Mouse (Mus musculus) limb, embryonic 11.5 days (tissue): ENCODE results near the gene Glt8d2. TPM values are rescaled to one million over a fixed set of nuclear protein-coding genes. Genes with fewer than 3 reads are reported as not detected.
A peak's percentile ranks its signal among the peaks of the same experiment; 100 is the strongest.

Experiments
- ATAC-seq: fragments of 200-750 bp; cut with Nextera tagmentation; 2 replicates; pipeline ENCODE4 v1.8.0; 2017; ENCODE audit warnings: low read depth; ENCODE audit not compliant: insufficient number of reproducible peaks, low FRiP score, low TSS enrichment
- DNase-seq: peaks from one replicate; pipeline ENCODE4 v3.0.0-alpha.2; 2015; ENCODE audit warnings: low spot score
- H3K27ac ChIP-seq: fragments of 300-500 bp; sonication (generic); replicated peaks from 2 replicates; pipeline ENCODE4 v1.5.1; 2014; ENCODE audit warnings: low read depth, mild to moderate bottlenecking, low read length
- H3K27me3 ChIP-seq: fragments of 300-500 bp; sonication (generic); 2 replicates; pipeline ENCODE4 v1.6.1; 2014; ENCODE audit warnings: mild to moderate bottlenecking, low read length, mixed read lengths; ENCODE audit not compliant: control insufficient read depth, insufficient read depth
- H3K36me3 ChIP-seq: fragments of 300-500 bp; sonication (generic); 2 replicates; pipeline ENCODE4 v1.6.1; 2014; ENCODE audit warnings: mild to moderate bottlenecking, low read length, moderate library complexity, mixed read lengths; ENCODE audit not compliant: control insufficient read depth, insufficient read depth
- H3K4me1 ChIP-seq: fragments of 300-500 bp; sonication (generic); 2 replicates; pipeline ENCODE4 v1.6.1; 2014; ENCODE audit warnings: low read length, mixed read lengths; ENCODE audit not compliant: control insufficient read depth, insufficient read depth
- H3K4me2 ChIP-seq: fragments of 300-500 bp; sonication (generic); 2 replicates; pipeline ENCODE4 v1.6.1; 2014; ENCODE audit warnings: low read depth, mild to moderate bottlenecking, moderate library complexity; ENCODE audit not compliant: severe bottlenecking
- H3K4me3 ChIP-seq: fragments of 300-500 bp; sonication (generic); 2 replicates; pipeline ENCODE4 v1.5.1; 2014; ENCODE audit warnings: low read depth, low read length
- H3K9ac ChIP-seq: fragments of 300-500 bp; sonication (generic); 2 replicates; pipeline ENCODE4 v1.6.1; 2014; ENCODE audit warnings: mild to moderate bottlenecking, low read length
- H3K9me3 ChIP-seq: fragments of 300-500 bp; sonication (generic); 2 replicates; pipeline ENCODE4 v1.6.1; 2016; ENCODE audit warnings: low read length; ENCODE audit not compliant: control insufficient read depth
- WGBS: fragments of 180-500 bp; shearing (Covaris S2); extraction: QIAGEN DNeasy Blood & Tissue Kit; methylation state at CpG from one replicate; pipeline ENCODE4 v1.1.7; 2014; 5-methylcytosine and 5-hydroxymethylcytosine counted together
- polyA plus RNA-seq: library from polyadenylated mRNA; unstranded; fragments of >200 nt; fragmentation: Nextera tagmentation; extraction: Ambion mirVana; gene quantifications from 2 replicates; pipeline ENCODE4 v1.2.1, GENCODE M21; 2014

Gene Glt8d2
- polyA plus RNA-seq, result 5.1 and 6.2 TPM in 2 replicates

DNA sequence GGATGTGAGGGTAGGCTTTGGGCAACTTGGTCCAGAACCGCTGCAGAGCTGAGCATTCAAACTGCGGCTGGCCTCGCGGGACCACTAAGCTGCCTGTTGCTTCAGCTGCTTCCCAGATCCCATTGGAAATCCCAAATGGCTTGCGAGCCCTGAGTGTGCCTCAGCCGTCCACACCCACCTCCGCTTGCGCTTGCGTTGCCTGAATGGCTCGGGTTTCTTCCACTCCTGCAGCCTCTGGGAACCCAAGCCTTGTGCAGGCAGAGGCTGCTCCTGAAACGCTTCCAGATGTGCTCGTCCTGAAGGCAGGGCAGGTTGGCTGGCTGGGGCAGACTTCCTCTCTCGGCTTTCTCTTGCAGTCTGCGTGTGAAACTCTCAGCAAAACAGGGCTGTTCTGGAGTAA lies at the start of gene Glt8d2:
Gene Glt8d2, minus strand, starts transcription at position 157 of the 400 bp plus-strand sequence.
- Histone ChIP-seq H3K4me3 (peak within 1 kb of the TSS; percentile 3), H3K4me1 (peaks cover 4% of the 10 kb centered on the region; the same call in 1 of the 2 replicates), H3K27me3 (no peaks in the 10 kb centered on the region), H3K4me2 (peak within 1 kb of the TSS; percentile 43), H3K9ac (peak within 1 kb of the TSS; percentile 37; the same call in 1 of the 2 replicates), H3K36me3 (no peaks in the 10 kb centered on the region), H3K9me3 (no peaks in the 10 kb centered on the region), H3K27ac (peak within 1 kb of the TSS; percentile 82)
- DNase-seq (peak; percentile 91), ATAC-seq (peak; percentile 95)
- WGBS, result 2% methylated on average over 14 of the region's 14 CpGs

DNA sequence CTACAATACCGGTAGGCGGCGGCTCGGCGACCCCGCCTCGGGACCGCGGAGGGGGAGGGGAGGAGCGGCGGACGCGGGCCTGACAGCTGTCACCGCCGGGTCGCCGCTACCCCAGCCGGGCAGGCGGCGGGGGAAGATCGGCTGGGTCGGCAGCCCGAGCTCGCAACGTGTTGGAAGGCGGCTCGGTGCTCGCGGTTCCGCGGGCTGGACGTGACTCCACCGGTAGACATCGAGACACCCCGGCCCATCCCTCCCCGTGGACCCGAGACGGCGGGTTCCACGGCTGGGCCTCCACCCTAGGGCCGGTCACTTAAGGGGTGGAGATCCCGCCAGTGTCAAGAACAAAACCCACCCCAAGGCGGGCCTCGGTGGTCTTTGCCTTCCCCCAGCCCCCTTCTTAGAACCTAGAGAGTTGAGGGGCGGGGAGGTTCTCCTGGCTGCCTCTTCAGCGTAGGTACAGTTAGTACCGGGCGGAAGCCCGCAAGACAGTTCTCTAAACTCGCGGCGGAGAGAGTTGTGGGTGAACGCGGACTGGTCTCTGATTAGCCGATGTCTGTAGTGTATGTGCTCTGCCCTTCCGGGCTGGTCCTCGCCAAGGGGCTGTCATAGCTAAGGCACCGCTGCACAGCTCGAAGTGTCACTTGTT lies 9.0 kb upstream of the Glt8d2 start:
- Histone ChIP-seq H3K36me3 (no peaks in the 10 kb centered on the region), H3K4me1 (no peaks in the 10 kb centered on the region), H3K27me3 (no peaks in the 10 kb centered on the region), H3K9me3 (no peaks in the 10 kb centered on the region), H3K9ac (peak overlapping the region; percentile 78), H3K4me3 (peak overlapping the region; percentile 96), H3K4me2 (peak overlapping the region; percentile 89), H3K27ac (no peak overlapping the region)
- DNase-seq (peak; percentile 39), ATAC-seq (peak; percentile 74)
- WGBS, result under 1% methylated on average over 59 of the region's 59 CpGs

DNA sequence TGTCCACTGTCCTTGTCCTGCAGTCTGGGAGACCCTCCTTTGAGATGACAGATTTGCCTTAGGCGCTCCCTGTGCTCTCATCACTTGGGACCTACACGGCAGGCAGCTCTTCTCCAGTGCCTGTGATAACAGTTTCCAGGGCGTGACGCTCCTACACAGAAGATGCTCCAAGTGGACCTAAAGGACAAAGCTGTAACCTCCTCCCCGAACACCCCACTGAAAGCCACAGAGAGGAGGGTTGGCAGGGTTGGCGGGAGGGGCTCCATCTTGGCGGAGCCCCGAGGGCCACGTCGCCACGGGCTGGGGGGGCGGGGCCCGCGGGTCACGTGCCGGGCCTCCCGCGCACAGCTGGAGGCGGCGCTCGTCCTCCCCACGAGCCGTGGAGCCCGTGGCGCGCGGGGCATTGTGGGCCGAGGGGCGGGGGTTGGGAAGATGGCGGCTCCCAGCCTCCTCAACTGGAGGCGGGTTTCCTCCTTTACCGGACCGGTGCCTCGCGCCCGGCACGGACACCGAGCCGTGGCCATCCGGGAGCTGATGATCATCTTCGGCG lies 8.3 kb upstream of the Glt8d2 start:
- Histone ChIP-seq H3K9ac (peak overlapping the region; percentile 78), H3K9me3 (no peaks in the 10 kb centered on the region), H3K4me3 (peak overlapping the region; percentile 96), H3K4me2 (peak overlapping the region; percentile 89), H3K27me3 (no peaks in the 10 kb centered on the region), H3K4me1 (no peaks in the 10 kb centered on the region), H3K27ac (no peak overlapping the region), H3K36me3 (no peaks in the 10 kb centered on the region)
- peak; percentile 92 for DNase-seq
- ATAC-seq, result peak; percentile 94
- WGBS, result 2% methylated on average over 36 of the region's 42 CpGs

DNA sequence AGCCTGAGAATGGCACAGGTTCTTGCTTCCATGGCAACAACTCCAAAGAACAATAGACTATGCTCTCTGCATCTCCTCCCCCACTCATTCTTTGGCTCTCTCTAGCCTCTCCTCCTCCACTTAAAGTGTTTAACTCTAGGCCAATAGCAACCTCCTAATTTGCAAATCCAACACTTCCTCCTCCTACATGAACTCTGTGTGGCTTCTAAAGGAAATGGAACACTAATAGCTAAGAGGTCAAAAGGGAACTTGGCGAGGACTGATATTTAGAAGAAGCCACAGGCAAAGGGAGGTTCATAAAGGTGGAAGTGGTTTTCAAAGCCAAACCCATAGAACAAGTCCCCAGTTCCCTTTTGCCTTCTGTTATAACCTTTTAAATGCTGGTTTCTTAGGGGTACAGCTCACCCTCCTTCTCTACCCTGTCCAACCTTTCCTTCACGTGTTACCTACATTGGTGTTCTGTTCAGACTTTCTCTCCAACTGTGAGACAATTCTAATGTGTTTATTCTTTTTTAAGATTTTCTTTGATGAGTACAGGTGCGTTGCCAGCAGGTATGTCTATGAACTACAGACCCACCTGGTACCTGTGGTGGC lies 7.0 kb upstream of the Glt8d2 start:
- H3K9me3 ChIP-seq, result no peaks in the 10 kb centered on the region
- no peak overlapping the region for H3K27ac ChIP-seq
- H3K36me3 ChIP-seq, result no peaks in the 10 kb centered on the region
- H3K4me1 ChIP-seq, result no peaks in the 10 kb centered on the region
- WGBS, result 78% methylated on average over 3 of the region's 3 CpGs
- no peak for DNase-seq
- H3K4me3 ChIP-seq, result no peak overlapping the region
- no peaks in the 10 kb centered on the region for H3K27me3 ChIP-seq
- no peak for ATAC-seq
- no peak overlapping the region for H3K4me2 ChIP-seq
- no peak overlapping the region for H3K9ac ChIP-seq

DNA sequence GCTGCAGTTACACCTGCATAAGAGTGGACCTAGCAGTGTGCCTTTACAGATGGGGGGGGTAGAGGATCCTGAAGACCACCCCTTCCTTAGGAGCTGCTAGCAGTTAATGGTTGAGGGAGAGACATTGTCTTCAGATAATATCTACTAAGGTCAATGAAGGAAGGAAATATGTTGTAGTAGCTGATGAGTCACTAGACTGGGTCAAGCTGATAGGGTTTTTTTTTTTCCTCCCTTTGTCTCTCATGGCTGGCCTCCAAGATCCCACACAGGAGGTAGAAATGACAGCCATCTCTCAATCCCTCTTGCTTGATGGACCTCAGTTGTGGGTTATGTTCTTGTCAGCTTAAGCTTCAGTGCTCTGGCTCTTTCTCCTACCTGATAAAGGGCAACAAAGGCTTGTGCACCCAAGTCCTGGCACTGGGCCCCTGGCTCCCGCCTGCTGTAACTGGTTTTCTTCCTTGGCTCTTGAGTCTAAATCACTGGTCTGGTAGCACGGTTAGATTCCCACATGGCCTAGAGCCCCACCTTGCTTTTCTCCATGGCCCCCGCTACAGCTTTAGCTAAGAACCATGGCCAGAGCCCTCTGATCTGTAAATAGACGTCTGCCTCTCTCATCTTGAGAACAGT lies 6.1 kb upstream of the Glt8d2 start:
- no peaks in the 10 kb centered on the region for H3K4me1 ChIP-seq
- no peak for DNase-seq
- H3K9ac ChIP-seq, result no peak overlapping the region
- no peak overlapping the region for H3K4me2 ChIP-seq
- no peaks in the 10 kb centered on the region for H3K36me3 ChIP-seq
- WGBS, result 69% methylated on average over 4 of the region's 4 CpGs
- H3K9me3 ChIP-seq, result no peaks in the 10 kb centered on the region
- H3K4me3 ChIP-seq, result no peak overlapping the region
- ATAC-seq, result no peak
- no peaks in the 10 kb centered on the region for H3K27me3 ChIP-seq
- no peak overlapping the region for H3K27ac ChIP-seq

DNA sequence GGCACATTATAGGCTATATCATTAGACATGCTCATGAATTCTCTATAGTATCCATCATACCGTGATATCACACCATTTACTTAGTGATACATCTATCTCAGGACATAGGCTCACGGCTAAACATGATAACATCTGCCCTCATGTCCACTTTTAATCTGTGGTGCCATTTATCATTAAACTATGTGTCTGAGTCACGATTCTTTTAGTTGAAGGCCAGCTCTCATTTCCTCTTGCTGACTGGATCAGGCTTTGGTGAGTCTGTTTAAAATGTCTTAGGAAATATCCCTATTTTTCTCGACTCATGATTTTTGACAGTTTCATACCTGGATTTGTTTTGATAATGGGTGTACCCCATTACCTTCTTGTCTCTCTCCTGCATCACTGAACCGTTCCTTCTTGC lies 5.5 kb upstream of the Glt8d2 start, which contains the start of gene Hcfc2:
Gene Hcfc2, plus strand, starts transcription at position 205 of the 400 bp plus-strand sequence.
- no peaks in the 10 kb centered on the region for H3K36me3 ChIP-seq
- H3K4me2 ChIP-seq, result no peak within 1 kb of the TSS
- H3K4me3 ChIP-seq, result no peak within 1 kb of the TSS
- no peak within 1 kb of the TSS for H3K9ac ChIP-seq
- no peaks in the 10 kb centered on the region for H3K27me3 ChIP-seq
- 81% methylated on average over 5 of the region's 5 CpGs for WGBS
- H3K27ac ChIP-seq, result no peak within 1 kb of the TSS
- H3K9me3 ChIP-seq, result no peaks in the 10 kb centered on the region
- ATAC-seq, result no peak
- no peak for DNase-seq
- peaks cover under 1% of the 10 kb centered on the region; the same call in 1 of the 2 replicates for H3K4me1 ChIP-seq

DNA sequence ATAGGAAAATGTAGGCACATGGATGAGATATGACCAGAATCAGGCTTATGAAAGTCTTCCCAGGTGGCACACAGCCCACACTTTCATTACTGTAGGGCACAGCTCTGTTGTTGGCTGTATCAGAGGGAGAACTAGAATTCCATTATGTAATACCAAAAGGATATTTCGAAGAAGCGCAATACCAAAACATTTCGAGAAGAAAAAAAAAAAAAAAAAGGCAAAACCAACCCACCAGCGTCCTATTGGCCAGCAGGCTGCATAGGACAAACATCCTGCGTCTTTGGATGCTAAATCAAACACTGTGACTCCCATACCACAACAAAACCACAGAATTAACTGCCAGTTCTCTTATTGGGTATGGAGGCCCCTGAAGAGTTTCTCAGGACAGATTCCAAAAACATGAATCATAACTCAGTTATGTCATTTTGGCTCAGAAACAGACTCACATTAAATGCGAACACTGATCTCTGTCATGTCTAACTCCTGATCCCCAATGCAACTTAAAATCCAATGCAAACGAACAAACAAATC lies 704 bp downstream of the Glt8d2 start:
- H3K27me3 ChIP-seq, result no peaks in the 10 kb centered on the region
- H3K4me3 ChIP-seq, result peak overlapping the region; percentile 3
- 80% methylated on average over 7 of the region's 7 CpGs for WGBS
- peaks cover 4% of the 10 kb centered on the region; the same call in 1 of the 2 replicates for H3K4me1 ChIP-seq
- H3K9me3 ChIP-seq, result no peaks in the 10 kb centered on the region
- H3K36me3 ChIP-seq, result no peaks in the 10 kb centered on the region
- H3K4me2 ChIP-seq, result peak overlapping the region; percentile 43
- H3K27ac ChIP-seq, result 0 out of 2 replicates have a peak overlapping the region, but pooled peaks have one; percentile 82
- H3K9ac ChIP-seq, result no peak overlapping the region
- no peak for DNase-seq
- ATAC-seq, result no peak

DNA sequence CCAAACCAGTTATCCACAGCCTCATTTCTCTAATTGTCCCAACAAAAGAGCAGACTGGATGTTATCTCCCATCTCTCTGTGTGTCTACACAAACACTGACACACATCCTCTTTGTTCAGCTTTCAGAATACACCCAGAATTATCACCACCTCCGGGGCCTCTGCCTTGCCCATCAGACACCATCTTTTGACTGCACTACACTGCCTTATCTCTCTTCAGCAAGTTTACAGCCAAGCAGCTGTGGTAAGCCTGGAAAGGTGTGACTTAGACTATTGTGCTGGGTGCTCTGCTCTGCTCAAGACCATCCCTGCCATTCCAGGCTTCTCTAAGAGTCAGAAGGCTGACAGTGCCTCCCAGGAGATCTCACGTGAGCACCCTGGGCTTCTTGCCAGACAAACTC lies 5.0 kb downstream of the Glt8d2 start:
- H3K4me3 ChIP-seq, result no peak overlapping the region
- no peaks in the 10 kb centered on the region for H3K27me3 ChIP-seq
- no peaks in the 10 kb centered on the region for H3K36me3 ChIP-seq
- H3K9me3 ChIP-seq, result no peaks in the 10 kb centered on the region
- H3K4me1 ChIP-seq, result no peaks in the 10 kb centered on the region
- no peak overlapping the region for H3K9ac ChIP-seq
- H3K27ac ChIP-seq, result no peak overlapping the region
- H3K4me2 ChIP-seq, result no peak overlapping the region
- ATAC-seq (no peak), DNase-seq (no peak)
- WGBS, result 78% methylated on average over 2 of the region's 2 CpGs
